Mouse (Mus musculus) heart, embryonic 16.5 days (tissue): Measurements from ENCODE around the gene Sec14l5. TPM values are rescaled to one million over a fixed set of nuclear protein-coding genes. Genes with fewer than 3 reads are reported as not detected.

Experiments
- ATAC-seq: fragments of 200-750 bp; cut with Nextera tagmentation; replicated peaks from 2 replicates; pipeline ENCODE4 v1.8.0; 2017; ENCODE audit warnings: moderate number of reproducible peaks; ENCODE audit not compliant: insufficient read depth, low FRiP score; ENCODE audit errors: extremely low read depth
- H3K27ac ChIP-seq: fragments of 300-500 bp; sonication (generic); 2 replicates; pipeline ENCODE4 v1.5.1; 2014; ENCODE audit warnings: mild to moderate bottlenecking, low read length, control low read depth, moderate library complexity
- H3K27me3 ChIP-seq: fragments of 300-500 bp; sonication (generic); 2 replicates; pipeline ENCODE4 v1.6.1; 2014; ENCODE audit warnings: low read length, mixed read lengths; ENCODE audit not compliant: control insufficient read depth, insufficient read depth
- H3K36me3 ChIP-seq: fragments of 300-500 bp; sonication (generic); 2 replicates; pipeline ENCODE4 v1.6.1; 2014; ENCODE audit not compliant: control insufficient read depth, insufficient read depth
- H3K4me1 ChIP-seq: fragments of 300-500 bp; sonication (generic); 2 replicates; pipeline ENCODE4 v1.6.1; 2014; ENCODE audit warnings: low read length, mixed read lengths; ENCODE audit not compliant: control insufficient read depth, insufficient read depth
- H3K4me2 ChIP-seq: fragments of 300-500 bp; sonication (generic); 2 replicates; pipeline ENCODE4 v1.6.1; 2014; ENCODE audit warnings: low read depth, mild to moderate bottlenecking, control low read depth, low read length
- H3K4me3 ChIP-seq: fragments of 300-500 bp; sonication (generic); 2 replicates; pipeline ENCODE4 v1.5.1; 2014; ENCODE audit warnings: mild to moderate bottlenecking, control low read depth, low read length
- H3K9ac ChIP-seq: fragments of 300-500 bp; sonication (generic); 2 replicates; pipeline ENCODE4 v1.6.1; 2014; ENCODE audit warnings: low read length, control low read depth
- H3K9me3 ChIP-seq: fragments of 300-500 bp; sonication (generic); replicated peaks from 2 replicates; pipeline ENCODE4 v1.6.1; 2016; ENCODE audit warnings: low read length; ENCODE audit not compliant: control insufficient read depth
- WGBS: fragments of 180-500 bp; shearing (Covaris S2); extraction: QIAGEN DNeasy Blood & Tissue Kit; methylation state at CpG from one replicate; pipeline ENCODE4 v1.1.7; 2014; 5-methylcytosine and 5-hydroxymethylcytosine counted together
- polyA plus RNA-seq: library from polyadenylated mRNA; unstranded; fragments of >200 nt; fragmentation: Nextera tagmentation; extraction: Ambion mirVana; gene quantifications from 2 replicates; pipeline ENCODE4 v1.2.1, GENCODE M21; 2015

Sec14l5 gene
- polyA plus RNA-seq, 1 experiment from 2014 or later: 0.08 TPM

DNA sequence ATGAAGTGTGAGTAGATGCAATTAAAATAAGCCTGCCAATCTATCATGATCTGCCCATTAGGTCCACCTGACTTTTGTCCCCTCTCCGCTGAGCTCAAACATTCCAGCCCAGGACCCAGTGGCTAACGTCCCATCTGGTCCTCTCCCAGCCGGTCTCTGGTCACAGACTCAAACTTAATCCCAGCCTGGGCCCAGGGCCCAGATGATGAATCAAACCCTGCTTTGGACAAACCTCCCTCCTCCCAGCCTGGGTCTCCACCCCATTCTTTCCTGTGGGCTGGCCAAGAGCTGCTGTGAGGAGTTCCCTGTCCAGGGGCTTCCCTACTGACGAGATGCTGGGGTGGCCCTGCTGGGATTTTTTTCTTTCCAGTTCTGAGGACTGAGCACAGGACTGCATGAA is 7.2 kb upstream of the Sec14l5 start:
- Histone ChIP-seq H3K27me3 (no peaks in the 10 kb centered on the region), H3K9ac (no peak overlapping the region), H3K36me3 (no peaks in the 10 kb centered on the region), H3K27ac (no peak overlapping the region), H3K4me1 (peaks cover 28% of the 10 kb centered on the region), H3K4me2 (no peak overlapping the region), H3K4me3 (no peak overlapping the region), H3K9me3 (no peaks in the 10 kb centered on the region)
- 40% methylated on average over 4 of the region's 4 CpGs for WGBS
- no peak for ATAC-seq

DNA sequence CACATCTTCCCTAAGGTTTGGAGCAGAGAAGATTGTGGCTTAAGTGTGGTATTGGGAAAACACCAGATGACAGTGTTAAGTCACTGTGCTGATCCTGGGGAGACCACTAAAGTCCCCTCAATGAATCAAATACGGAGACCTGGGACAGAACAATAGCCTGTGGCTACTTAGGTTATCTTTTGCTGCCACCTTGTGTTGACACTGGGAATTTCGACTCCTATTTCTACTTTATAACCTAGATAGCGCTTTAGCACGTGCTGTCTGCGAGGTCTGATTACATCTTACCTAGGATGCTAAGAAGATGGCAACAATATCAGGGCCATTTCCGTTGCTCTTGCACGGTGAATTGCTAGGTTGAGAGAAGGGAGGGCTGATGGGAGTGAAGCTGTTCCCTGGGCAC is 1.3 kb upstream of the Sec14l5 start:
- WGBS: under 1% methylated on average over 7 of the region's 7 CpGs

DNA sequence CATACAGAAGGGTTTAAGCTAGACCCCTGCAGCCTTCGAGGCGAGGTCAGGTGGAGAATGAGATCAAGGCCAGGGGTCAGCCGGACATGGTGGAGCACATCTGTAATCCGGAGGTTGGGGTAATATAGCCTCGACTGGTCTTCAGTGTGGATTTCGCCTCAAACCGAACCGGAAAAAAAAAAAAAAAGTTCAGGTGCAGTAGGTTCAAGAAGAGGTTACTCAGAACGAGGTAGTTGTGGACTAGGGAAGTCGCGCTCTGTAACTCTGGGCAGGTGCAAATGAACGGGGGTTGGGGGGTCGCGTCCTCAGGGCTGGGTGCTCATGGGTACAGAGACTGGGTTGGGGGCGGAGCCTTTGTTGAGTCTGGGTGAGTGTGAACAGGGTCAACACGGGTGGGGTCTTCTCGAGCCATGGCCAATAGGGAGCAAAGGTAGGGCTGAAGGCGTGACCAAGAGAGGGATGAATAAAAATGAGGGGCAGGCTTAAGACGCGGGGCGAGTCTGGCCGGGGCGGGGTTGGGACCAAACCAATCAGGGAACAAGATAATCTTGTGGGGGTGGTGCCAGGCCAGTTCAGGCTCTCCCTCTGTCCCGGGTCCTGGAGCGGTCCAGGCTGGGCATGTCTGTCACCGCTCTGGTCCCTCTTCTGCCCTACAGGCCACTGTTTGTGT is 407 bp upstream of the Sec14l5 start:
- Histone ChIP-seq H3K27ac (no peak overlapping the region), H3K4me3 (peak overlapping the region; percentile 48), H3K9ac (no peak overlapping the region), H3K9me3 (no peaks in the 10 kb centered on the region), H3K4me2 (peak overlapping the region; percentile 75), H3K36me3 (no peaks in the 10 kb centered on the region), H3K27me3 (peaks cover 8% of the 10 kb centered on the region), H3K4me1 (peaks cover 9% of the 10 kb centered on the region)
- ATAC-seq: peak; percentile 89
- WGBS: 2% methylated on average over 26 of the region's 26 CpGs

More for the DNA sequence above, 1.3 kb upstream of the Sec14l5 start:
- Histone ChIP-seq H3K27me3 (peaks cover 7% of the 10 kb centered on the region), H3K27ac (no peak overlapping the region), H3K4me2 (0 out of 2 replicates have a peak overlapping the region, but pooled peaks have one; percentile 22), H3K4me3 (no peak overlapping the region), H3K36me3 (no peaks in the 10 kb centered on the region), H3K9me3 (no peaks in the 10 kb centered on the region), H3K9ac (no peak overlapping the region), H3K4me1 (peaks cover 9% of the 10 kb centered on the region)
- no peak; the same call in 1 of the 2 replicates for ATAC-seq

DNA sequence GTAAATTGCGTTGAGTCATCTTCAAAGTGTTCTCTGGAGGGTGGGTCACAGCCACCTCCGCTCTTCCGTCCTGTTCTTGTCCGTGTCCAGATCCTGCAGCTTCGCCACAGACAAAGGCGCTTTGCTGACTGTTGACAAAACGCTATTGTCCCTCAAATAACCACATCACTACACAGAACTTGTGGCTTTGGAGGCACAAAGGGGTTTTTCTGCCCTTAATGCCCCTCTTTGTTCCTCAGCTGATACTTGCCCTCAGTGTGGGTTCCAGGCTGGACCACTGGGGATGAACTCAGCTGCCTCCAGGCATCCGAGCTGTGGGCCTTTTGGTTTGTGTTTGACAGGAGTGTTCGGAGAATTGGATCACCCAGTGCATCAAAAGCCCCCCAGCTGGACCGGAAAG is 3.6 kb downstream of the Sec14l5 start:
- no peak for ATAC-seq
- H3K4me1 ChIP-seq: peaks cover 9% of the 10 kb centered on the region
- no peaks in the 10 kb centered on the region for H3K9me3 ChIP-seq

DNA sequence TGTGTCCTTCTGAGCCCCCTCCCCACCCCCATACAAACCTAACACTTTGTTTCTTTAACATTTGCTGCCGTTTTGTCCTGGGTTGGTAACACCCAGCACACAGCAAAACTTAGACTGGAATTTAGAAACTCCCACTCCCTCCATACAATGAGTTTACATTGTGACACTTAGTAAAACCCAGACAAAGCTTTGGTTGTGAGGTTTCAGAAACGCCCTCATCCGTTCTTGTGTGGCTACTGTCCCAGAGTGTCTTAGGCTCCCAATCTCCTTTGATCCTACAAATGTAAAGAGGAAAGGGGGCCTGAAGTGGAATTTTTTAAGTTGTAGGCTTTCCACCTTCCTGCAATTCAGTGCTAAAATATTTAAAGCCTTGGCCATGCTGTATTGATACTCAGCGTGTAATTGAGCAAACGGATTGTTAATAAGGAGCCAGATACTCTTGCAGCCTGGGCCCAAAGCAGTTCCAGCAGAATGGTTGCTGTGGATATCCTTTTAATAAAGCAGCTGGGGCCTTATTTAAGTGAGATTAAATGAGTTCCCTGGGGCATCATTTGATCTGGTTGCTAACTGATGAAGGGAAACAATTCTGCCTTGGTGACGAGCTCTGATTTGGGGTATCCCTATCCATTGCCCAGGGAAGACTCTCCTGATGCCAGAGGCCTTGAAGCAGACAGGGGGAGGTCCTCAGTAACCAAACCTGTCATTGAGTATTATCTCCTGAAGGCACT is 6.6 kb downstream of the Sec14l5 start:
- peaks cover 8% of the 10 kb centered on the region; the same call in 1 of the 2 replicates for H3K27me3 ChIP-seq
- no peak overlapping the region for H3K9ac ChIP-seq
- no peak overlapping the region for H3K4me3 ChIP-seq
- ATAC-seq: no peak
- no peaks in the 10 kb centered on the region for H3K9me3 ChIP-seq
- H3K4me1 ChIP-seq: no peaks in the 10 kb centered on the region
- no peak overlapping the region for H3K4me2 ChIP-seq
- H3K27ac ChIP-seq: no peak overlapping the region
- WGBS: 58% methylated on average over 6 of the region's 6 CpGs
- no peaks in the 10 kb centered on the region for H3K36me3 ChIP-seq

More for the DNA sequence above, 3.6 kb downstream of the Sec14l5 start:
- H3K27me3 ChIP-seq: peaks cover 8% of the 10 kb centered on the region
- H3K4me2 ChIP-seq: no peak overlapping the region
- H3K4me3 ChIP-seq: no peak overlapping the region
- 74% methylated on average over 10 of the region's 10 CpGs for WGBS
- H3K9ac ChIP-seq: no peak overlapping the region
- H3K36me3 ChIP-seq: no peaks in the 10 kb centered on the region
- no peak overlapping the region for H3K27ac ChIP-seq

DNA sequence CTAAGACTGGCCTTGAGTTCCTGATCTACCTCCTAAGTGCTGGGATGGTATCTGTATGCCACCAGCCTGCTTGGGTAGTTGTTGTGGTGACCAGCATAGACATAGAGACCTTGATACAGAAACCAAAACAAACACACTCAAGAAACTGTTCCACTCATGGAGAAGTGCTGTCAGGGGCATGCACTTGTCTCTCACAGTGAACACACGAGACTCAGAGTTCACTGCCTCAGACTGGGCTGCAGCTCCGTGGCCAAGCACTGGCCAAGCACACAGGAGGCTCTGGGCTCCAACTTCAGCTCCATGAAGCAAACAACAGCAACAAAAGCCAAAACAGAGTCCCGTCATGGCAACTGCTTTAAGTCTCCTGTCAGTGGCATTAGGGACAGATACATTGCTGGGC is 8.1 kb downstream of the Sec14l5 start:
- Histone ChIP-seq H3K4me2 (no peak overlapping the region), H3K27me3 (peaks cover 4% of the 10 kb centered on the region; the same call in 1 of the 2 replicates), H3K4me3 (no peak overlapping the region), H3K27ac (no peak overlapping the region), H3K9ac (no peak overlapping the region), H3K36me3 (no peaks in the 10 kb centered on the region), H3K9me3 (no peaks in the 10 kb centered on the region), H3K4me1 (no peaks in the 10 kb centered on the region)
- ATAC-seq: no peak
- WGBS: 45% methylated on average over 3 of the region's 3 CpGs

DNA sequence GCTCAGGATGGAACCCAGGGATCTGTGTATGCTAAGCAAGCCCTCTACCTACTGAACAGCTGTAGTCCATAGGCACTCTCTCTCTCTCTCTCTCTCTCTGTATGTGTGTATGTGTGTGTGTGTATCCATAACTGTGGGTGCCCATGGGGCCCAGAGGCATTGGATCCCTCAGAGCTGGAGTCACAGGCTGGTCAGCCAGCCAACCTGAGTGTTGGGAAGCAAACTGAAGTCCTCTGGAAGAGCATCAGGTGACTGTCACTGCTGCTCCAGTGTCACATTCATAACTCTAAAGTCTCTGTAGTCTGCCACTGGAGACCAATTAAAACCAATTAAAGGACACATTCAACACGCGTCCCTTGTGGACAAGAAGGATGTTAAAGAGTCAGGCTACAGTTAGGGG is 9.6 kb downstream of the Sec14l5 start:
- H3K9me3 ChIP-seq: no peaks in the 10 kb centered on the region
- no peaks in the 10 kb centered on the region for H3K36me3 ChIP-seq
- no peak overlapping the region for H3K4me2 ChIP-seq
- H3K9ac ChIP-seq: no peak overlapping the region
- no peak for ATAC-seq
- 56% methylated on average over 2 of the region's 2 CpGs for WGBS
- H3K4me3 ChIP-seq: no peak overlapping the region
- H3K27ac ChIP-seq: no peak overlapping the region
- H3K4me1 ChIP-seq: no peaks in the 10 kb centered on the region
- no peaks in the 10 kb centered on the region for H3K27me3 ChIP-seq

DNA sequence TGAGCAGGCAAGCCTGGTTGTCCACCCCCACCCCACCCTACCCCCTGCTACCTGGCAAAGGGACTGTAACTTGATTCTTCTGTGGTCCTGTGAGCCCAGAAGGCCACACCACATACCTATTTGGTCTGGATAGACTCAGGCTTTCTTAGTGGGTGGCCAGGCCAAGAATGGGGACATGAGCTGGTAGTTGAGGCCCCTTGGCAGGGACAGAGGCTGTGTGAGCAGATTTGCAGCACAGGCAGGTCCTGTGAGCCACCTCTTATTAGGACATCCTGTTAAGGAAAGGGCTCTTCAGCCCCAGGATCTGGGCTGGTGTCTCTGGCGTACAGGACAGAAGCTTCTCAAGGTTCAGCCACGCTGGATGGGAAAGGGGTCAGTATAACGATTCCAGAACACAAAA is 10.2 kb downstream of the Sec14l5 start:
- no peak overlapping the region for H3K9ac ChIP-seq
- 77% methylated on average over 3 of the region's 3 CpGs for WGBS

DNA sequence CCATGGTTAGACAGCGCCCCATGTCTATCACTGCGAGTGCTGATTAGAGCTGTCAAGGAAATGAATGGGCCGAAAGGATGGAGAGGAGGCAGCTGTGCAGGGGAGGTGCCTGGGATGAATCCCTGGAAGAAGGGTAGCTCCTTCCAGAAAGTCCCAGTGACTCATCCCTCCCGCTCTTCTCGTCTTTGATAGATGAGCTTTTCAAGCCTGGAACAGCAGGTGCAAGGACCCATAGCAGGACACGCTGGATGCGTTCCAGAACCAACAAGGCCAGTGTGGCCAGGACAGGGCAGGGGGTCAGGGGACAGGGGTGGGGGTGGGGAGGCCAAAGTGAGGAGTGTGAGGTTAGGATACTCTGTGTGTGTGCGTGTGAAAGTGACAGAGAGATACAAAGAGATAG is 12.3 kb downstream of the Sec14l5 start:
- H3K27ac ChIP-seq: no peak overlapping the region

More for the DNA sequence above, 10.2 kb downstream of the Sec14l5 start:
- Histone ChIP-seq H3K4me1 (no peaks in the 10 kb centered on the region), H3K4me2 (no peak overlapping the region), H3K9me3 (no peaks in the 10 kb centered on the region), H3K36me3 (no peaks in the 10 kb centered on the region), H3K27ac (no peak overlapping the region), H3K4me3 (no peak overlapping the region), H3K27me3 (no peaks in the 10 kb centered on the region)
- no peak for ATAC-seq

More for the DNA sequence above, 12.3 kb downstream of the Sec14l5 start:
- no peaks in the 10 kb centered on the region for H3K27me3 ChIP-seq
- peak; percentile 32; the same call in 1 of the 2 replicates for ATAC-seq
- 45% methylated on average over 8 of the region's 8 CpGs for WGBS
- H3K9ac ChIP-seq: no peak overlapping the region
- H3K4me1 ChIP-seq: no peaks in the 10 kb centered on the region; the same call in 1 of the 2 replicates
- no peaks in the 10 kb centered on the region for H3K9me3 ChIP-seq
- H3K4me2 ChIP-seq: no peak overlapping the region
- H3K4me3 ChIP-seq: no peak overlapping the region
- no peaks in the 10 kb centered on the region for H3K36me3 ChIP-seq
